Mouse (Mus musculus): ENCODE results near the gene Herpud2.

DNA sequence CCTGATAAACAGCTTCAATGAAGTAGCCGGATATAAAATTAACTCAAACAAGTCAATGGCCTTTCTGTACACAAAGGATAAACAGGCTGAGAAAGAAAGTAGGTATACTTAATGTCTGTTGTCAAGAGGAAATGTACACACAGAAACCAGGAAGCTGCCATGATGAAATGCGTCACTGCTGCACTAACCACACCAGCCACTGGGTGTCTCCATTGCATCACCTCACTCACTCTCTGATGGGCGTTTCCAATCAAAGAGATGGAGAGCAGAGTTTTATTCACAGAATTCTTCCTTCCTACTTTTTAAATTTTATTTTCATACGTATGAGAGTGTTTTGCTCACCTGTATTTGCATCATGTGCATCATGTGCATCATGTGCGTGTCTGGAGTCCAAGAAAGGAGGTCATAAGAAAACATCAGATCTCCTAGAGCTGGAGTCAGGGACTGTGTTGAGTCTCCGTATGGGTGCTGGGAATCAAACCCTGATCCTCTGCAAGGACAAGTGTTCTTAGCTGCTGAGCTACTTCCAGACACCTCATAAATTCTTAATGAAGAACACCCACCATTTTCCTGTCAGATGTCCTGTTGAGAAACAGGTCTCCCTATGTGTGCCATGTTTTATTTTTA, 16.0 kb upstream of the Herpud2 start:
- no peak for TF ChIP-seq FLI1 (IDR thresholded peaks at IDR 0.05; ENCODE audit: low read length)
- TF ChIP-seq GATA1 (IDR thresholded peaks at IDR 0.05; ENCODE audit: borderline replicate concordance, low read length): no peak
